Mouse (Mus musculus) small intestine, adult 2 months (tissue): ENCODE results near the gene Tbc1d2b.

Experiments used
- CTCF ChIP-seq: fragments of 200-500 bp; IDR thresholded peaks from 2 replicates; pipeline ENCODE4 v1.5.1; 2012; ENCODE audit warnings: low read depth, mild to moderate bottlenecking, control low read depth, inconsistent platforms, low read length, moderate library complexity, mixed read lengths; ENCODE audit not compliant: insufficient replicate concordance, insufficient read length; ENCODE audit errors: extremely low read depth
- POLR2A ChIP-seq: fragments of 200-500 bp; IDR thresholded peaks from 2 replicates; pipeline ENCODE4 v1.6.1; 2012; ENCODE audit warnings: low read depth, mild to moderate bottlenecking, control low read depth, inconsistent platforms, low read length, moderate library complexity

GRCm38 (mm10) chr9:90269011-90269681 lies 1.5 kb downstream of the Tbc1d2b start:
- TF ChIP-seq POLR2A (no peak; the same call in 1 of the 2 replicates), CTCF (no peak)
